Mouse (Mus musculus) adrenal gland, postnatal 14 days (tissue): Measurements from ENCODE around the gene Asap2. TPM values are rescaled to one million over a fixed set of nuclear protein-coding genes. Genes with fewer than 3 reads are reported as not detected.

Source experiments
- DNase-seq: peaks from one replicate; pipeline ENCODE4 v3.0.0; 2021; ENCODE audit warnings: mixed read lengths
- total RNA-seq: library from RNA; stranded (reverse); gene quantifications from 2 replicates; pipeline ENCODE4 v1.2.3, GENCODE M21; 2021

Asap2 gene
- total RNA-seq, 1 experiment from 2014 or later = 17.0 TPM

GRCm38 (mm10) chr12:21315923-21316868, 325.9 kb downstream of the Asap2 start, which contains the start of gene Iah1:
Gene Iah1, plus strand, starts transcription at chr12:21316389.
- peak; percentile 91 for DNase-seq

GRCm38 (mm10) chr12:21316869-21317265, 326.6 kb downstream of the Asap2 start:
- DNase-seq = peak; percentile 61

- DNase-seq = peak; percentile 81
These were observed 328.1 kb downstream of the Asap2 start for GRCm38 (mm10) chr12:21318143-21318895.
